In genomic region chr9:48649851-48650685, GRCm38 (mm10) we compare ENCODE assay signal across 8 mouse cellular contexts. TPM values are rescaled to one million over a fixed set of nuclear protein-coding genes. Genes with fewer than 3 reads are reported as not detected.
DNase-seq lines count a peak whose midpoint lies in the region; ATAC-seq and TF ChIP-seq lines count a peak whose summit lies in the region.

No protein-coding gene starts in this region.

- no peak for ATAC-seq in limb, embryonic 14.5 days (ENCODE audit: low FRiP score, low read depth)

- H3K27ac ChIP-seq in heart, embryonic 10.5 days: peak overlapping the region; percentile 76; the same call in 1 of the 2 replicates
- H3K27ac ChIP-seq in limb, embryonic 14.5 days (replicated peaks; ENCODE audit: low read depth, low read length): no peak overlapping the region

- peaks cover 35% of the 10 kb centered on the region for H3K4me1 ChIP-seq in heart, embryonic 10.5 days
- H3K4me1 ChIP-seq in limb, embryonic 14.5 days (ENCODE audit: control insufficient read depth, insufficient read depth, low read length): peaks cover 7% of the 10 kb centered on the region

- H3K9me3 ChIP-seq in heart, embryonic 10.5 days: no peaks in the 10 kb centered on the region
- no peaks in the 10 kb centered on the region for H3K9me3 ChIP-seq in limb, embryonic 14.5 days (ENCODE audit: control insufficient read depth, low read length)

- 43% methylated on average over 17 of the region's 17 CpGs for WGBS in heart, embryonic 10.5 days
- 41% methylated on average over 17 of the region's 17 CpGs for WGBS in limb, embryonic 14.5 days

- DNase-seq in kidney, postnatal 10 days: peak; percentile 3
- no peak for DNase-seq in kidney, postnatal 4 days
- peak; percentile 67 for DNase-seq in cerebellum, adult 9-10 months
- peak; percentile 69 for DNase-seq in heart, embryonic 10.5 days (ENCODE audit: low spot score)
- DNase-seq in limb, embryonic 14.5 days (ENCODE audit: low spot score): no peak
- DNase-seq in thymus, postnatal 4 days: peak; percentile 64
- DNase-seq in Muller cell, postnatal 12 days (ENCODE audit: inconsistent ontology term): no peak
- no peak for DNase-seq in adrenal gland, postnatal 25 days

- peak overlapping the region; percentile 57 for H3K4me3 ChIP-seq in heart, embryonic 10.5 days
- H3K4me3 ChIP-seq in limb, embryonic 14.5 days (replicated peaks; ENCODE audit: low read length): peak overlapping the region; percentile 20; the same call in 1 of the 2 replicates

- no peaks in the 10 kb centered on the region for H3K36me3 ChIP-seq in heart, embryonic 10.5 days
- H3K36me3 ChIP-seq in limb, embryonic 14.5 days (ENCODE audit: control insufficient read depth, insufficient read depth, low read length): no peaks in the 10 kb centered on the region

- H3K4me2 ChIP-seq in limb, embryonic 14.5 days (replicated peaks; ENCODE audit: low read depth, low read length, severe bottlenecking): no peak overlapping the region

- TF ChIP-seq POLR2A in limb, embryonic 14.5 days (IDR thresholded peaks at IDR 0.05; ENCODE audit: borderline replicate concordance, extremely low read depth, insufficient read depth, insufficient read length): no peak

- H3K9ac ChIP-seq in limb, embryonic 14.5 days (ENCODE audit: low read depth, low read length, severe bottlenecking): no peak overlapping the region; the same call in 1 of the 2 replicates

- peaks cover 20% of the 10 kb centered on the region for H3K27me3 ChIP-seq in heart, embryonic 10.5 days (ENCODE audit: insufficient read depth, poor library complexity, severe bottlenecking)
- H3K27me3 ChIP-seq in limb, embryonic 14.5 days (ENCODE audit: control insufficient read depth, insufficient read depth, low read length): peaks cover 15% of the 10 kb centered on the region

RNA-seq across cellular contexts. Expression of gene Nnmt, which starts 45.1 kb away (rescaled TPM):
- polyA plus RNA-seq in heart, embryonic 10.5 days (2016; fragmentation: Nextera tagmentation; extraction: Ambion mirVana): 2.1 and 2.5 TPM in 2 replicates
- 2.9 and 3.1 TPM in 2 replicates for polyA plus RNA-seq in limb, embryonic 14.5 days (2012; rRNA removed)
- 11.2 and 13.4 TPM in 2 replicates for polyA plus RNA-seq in limb, embryonic 14.5 days (2014; fragmentation: Nextera tagmentation; extraction: Ambion mirVana)
- total RNA-seq in adrenal gland, postnatal 25 days (2021): 11.5 and 12.3 TPM in 2 replicates

Comparison
In these comparisons a context has a peak if more than half of its experiments do, and no peak if none do; other contexts are left out.
1. DNase-seq: peak in kidney, postnatal 10 days (single experiment), cerebellum, adult 9-10 months (single experiment), heart, embryonic 10.5 days (single experiment) and thymus, postnatal 4 days (single experiment); none in kidney, postnatal 4 days (0 of 2), limb, embryonic 14.5 days (single experiment), Muller cell, postnatal 12 days (single experiment) and adrenal gland, postnatal 25 days (single experiment).